Comparison of ENCODE assay signal across 32 mouse cellular contexts in the genomic region with DNA sequence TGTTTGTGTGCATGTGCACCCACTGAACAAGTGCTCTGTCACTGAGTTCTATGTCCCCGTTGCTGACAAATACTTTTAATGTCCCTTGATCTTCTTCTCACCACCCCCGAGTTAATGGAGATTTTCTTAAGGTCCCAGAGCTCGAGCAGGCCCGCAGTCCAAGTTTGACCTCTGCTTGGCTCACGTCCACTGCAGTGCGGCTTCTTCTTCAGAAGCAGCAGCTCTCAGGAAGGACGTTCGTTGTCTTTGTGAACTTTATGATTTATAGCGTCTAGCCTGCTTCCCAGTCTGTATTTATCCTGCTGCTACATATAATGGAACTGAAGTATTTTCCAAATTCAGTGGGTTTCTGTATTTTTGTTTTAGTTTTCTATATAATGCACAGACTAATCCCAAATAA. TPM values are rescaled to one million over a fixed set of nuclear protein-coding genes. Genes with fewer than 3 reads are reported as not detected.
A peak's percentile ranks its signal among the peaks of the same experiment; 100 is the strongest.
DNase-seq lines count a peak whose midpoint lies in the region; ATAC-seq and TF ChIP-seq lines count a peak whose summit lies in the region.
"Had no signal": no experiment of that assay in that cellular context is flagged by ENCODE, and none has a peak within 500 bp of the region (broad histone marks: within the 10 kb centered on the region; RNA-seq: fewer than 3 reads in every experiment).

No protein-coding gene starts in this region.

- no peak overlapping the region for H3K27ac ChIP-seq in kidney, postnatal 0 days
- H3K27ac ChIP-seq in kidney, embryonic 15.5 days: no peak overlapping the region
- H3K27ac ChIP-seq in midbrain, embryonic 15.5 days: no peak overlapping the region
- H3K27ac ChIP-seq: gastrocnemius, adult 2 months; heart, adult 2 months; heart, embryonic 13.5 days; hindbrain, embryonic 15.5 days; limb, embryonic 10.5 days; limb, embryonic 15.5 days; liver, embryonic 14.5 days; neural tube, embryonic 12.5 days; stomach, postnatal 0 days had no signal

- 0 out of 2 replicates have a peak, but pooled peaks cover 3% of the 10 kb centered on the region for H3K4me1 ChIP-seq in kidney, postnatal 0 days (replicated peaks; ENCODE audit: insufficient read depth, low read length)
- H3K4me1 ChIP-seq in kidney, embryonic 15.5 days: peaks cover 16% of the 10 kb centered on the region
- H3K4me1 ChIP-seq in midbrain, embryonic 15.5 days: no peaks in the 10 kb centered on the region
- H3K4me1 ChIP-seq: neural tube, embryonic 12.5 days had no signal

- 43% methylated on average over 9 of the region's 9 CpGs for WGBS in kidney, postnatal 0 days
- WGBS in kidney, embryonic 15.5 days: 47% methylated on average over 9 of the region's 9 CpGs
- 92% methylated on average over 9 of the region's 9 CpGs for WGBS in midbrain, embryonic 15.5 days

- ATAC-seq in kidney, postnatal 0 days (replicated peaks; ENCODE audit: low FRiP score, low read depth): no peak
- ATAC-seq in kidney, embryonic 15.5 days (replicated peaks; ENCODE audit: low FRiP score): no peak
- ATAC-seq in midbrain, embryonic 15.5 days (replicated peaks): no peak
- ATAC-seq: forebrain, embryonic 16.5 days; inflammation-experienced regulatory T-cells, adult 6 months; Patski had no signal

- H3K27me3 ChIP-seq in kidney, postnatal 0 days (ENCODE audit: insufficient read depth, low read length): no peaks in the 10 kb centered on the region
- no peaks in the 10 kb centered on the region for H3K27me3 ChIP-seq in kidney, embryonic 15.5 days
- no peaks in the 10 kb centered on the region for H3K27me3 ChIP-seq in midbrain, embryonic 15.5 days (replicated peaks)
- H3K27me3 ChIP-seq: heart, embryonic 13.5 days; hindbrain, embryonic 15.5 days; limb, embryonic 15.5 days; neural tube, embryonic 12.5 days; Patski had no signal

- peak; percentile 24 for DNase-seq in adrenal gland, postnatal 10 days
- DNase-seq in adrenal gland, adult 8-10 months: no peak
- peak; percentile 59 for DNase-seq in kidney, postnatal 0 days (ENCODE audit: low spot score)
- peak; percentile 67 for DNase-seq in kidney, postnatal 14 days
- no peak for DNase-seq in thymus, postnatal 10 days (ENCODE audit: low spot score in 2 of 2)
- DNase-seq: cerebellum, adult 2 months; cerebellum, postnatal 14 days; gastrocnemius, adult 2 months; gastrocnemius, postnatal 36 days; heart, adult 2 months; heart, postnatal 10 days; layer of hippocampus, postnatal 36 days; lung, adult 2 months; right cerebral cortex, adult 18-20 months; right cerebral cortex, postnatal 4 days; thymus, adult 18-20 months; thymus, postnatal 36 days had no signal

- no peak overlapping the region for H3K4me2 ChIP-seq in kidney, postnatal 0 days (ENCODE audit: low read length)
- no peak overlapping the region for H3K4me2 ChIP-seq in kidney, embryonic 15.5 days
- H3K4me2 ChIP-seq in midbrain, embryonic 15.5 days: no peak overlapping the region
- H3K4me2 ChIP-seq: heart, embryonic 13.5 days; hindbrain, embryonic 15.5 days; limb, embryonic 15.5 days; midbrain, embryonic 11.5 days; neural tube, embryonic 12.5 days had no signal

- H3K9ac ChIP-seq in kidney, postnatal 0 days (ENCODE audit: low read depth, low read length): no peak overlapping the region
- H3K9ac ChIP-seq in kidney, embryonic 15.5 days: no peak overlapping the region
- no peak overlapping the region for H3K9ac ChIP-seq in midbrain, embryonic 15.5 days
- H3K9ac ChIP-seq: heart, embryonic 13.5 days; hindbrain, embryonic 15.5 days; limb, embryonic 15.5 days; liver, embryonic 14.5 days; neural tube, embryonic 12.5 days had no signal

- H3K4me3 ChIP-seq in kidney, postnatal 0 days (replicated peaks; ENCODE audit: low read depth, low read length): no peak overlapping the region
- no peak overlapping the region for H3K4me3 ChIP-seq in kidney, embryonic 15.5 days (replicated peaks)
- no peak overlapping the region for H3K4me3 ChIP-seq in midbrain, embryonic 15.5 days
- H3K4me3 ChIP-seq: erythroblast, embryonic 14.5 days; gastrocnemius, adult 2 months; heart, adult 2 months; heart, embryonic 13.5 days; hindbrain, embryonic 15.5 days; limb, embryonic 10.5 days; limb, embryonic 15.5 days; myocyte; neural tube, embryonic 12.5 days had no signal

- peaks cover 8% of the 10 kb centered on the region; the same call in 1 of the 2 replicates for H3K36me3 ChIP-seq in kidney, postnatal 0 days (ENCODE audit: insufficient read depth, low read length)
- H3K36me3 ChIP-seq in kidney, embryonic 15.5 days: peaks cover 33% of the 10 kb centered on the region
- H3K36me3 ChIP-seq in midbrain, embryonic 15.5 days (replicated peaks): no peaks in the 10 kb centered on the region

- H3K9me3 ChIP-seq in kidney, postnatal 0 days (replicated peaks; ENCODE audit: low read length): no peaks in the 10 kb centered on the region
- peaks cover 8% of the 10 kb centered on the region for H3K9me3 ChIP-seq in kidney, embryonic 15.5 days (replicated peaks)
- H3K9me3 ChIP-seq in midbrain, embryonic 15.5 days: no peaks in the 10 kb centered on the region

- TF ChIP-seq CTCF in kidney, postnatal 0 days (IDR thresholded peaks at IDR 0.05; ENCODE audit: low read depth): no peak

RNA-seq across cellular contexts. Expression of gene Dera, which starts 44.9 kb away (rescaled TPM):
- total RNA-seq in adrenal gland, postnatal 10 days (2021): 10 to 100 TPM; 28.9 to 31.6 TPM
- total RNA-seq in adrenal gland, adult 8-10 months (2022): 10 to 100 TPM; 14.2 to 21.2 (median 15.4) TPM
- polyA plus RNA-seq in kidney, postnatal 0 days (2015; fragmentation: Nextera tagmentation; extraction: Ambion mirVana): 85.5 and 92.3 TPM in 2 replicates
- polyA plus RNA-seq in kidney, embryonic 15.5 days (2015; fragmentation: Nextera tagmentation; extraction: Ambion mirVana): 66.3 and 70.0 TPM in 2 replicates
- polyA plus RNA-seq in midbrain, embryonic 15.5 days (2015; fragmentation: Nextera tagmentation; extraction: Ambion mirVana): 11.1 and 12.3 TPM in 2 replicates

Comparison
In these comparisons a context has a peak if more than half of its experiments do, and no peak if none do; other contexts are left out.
1. DNase-seq: peak in adrenal gland, postnatal 10 days (single experiment), kidney, postnatal 0 days (single experiment) and kidney, postnatal 14 days (single experiment); none in adrenal gland, adult 8-10 months (single experiment) and thymus, postnatal 10 days (0 of 2).